Mouse (Mus musculus): ENCODE results near the gene Snx5.

Snx5 gene

DNA sequence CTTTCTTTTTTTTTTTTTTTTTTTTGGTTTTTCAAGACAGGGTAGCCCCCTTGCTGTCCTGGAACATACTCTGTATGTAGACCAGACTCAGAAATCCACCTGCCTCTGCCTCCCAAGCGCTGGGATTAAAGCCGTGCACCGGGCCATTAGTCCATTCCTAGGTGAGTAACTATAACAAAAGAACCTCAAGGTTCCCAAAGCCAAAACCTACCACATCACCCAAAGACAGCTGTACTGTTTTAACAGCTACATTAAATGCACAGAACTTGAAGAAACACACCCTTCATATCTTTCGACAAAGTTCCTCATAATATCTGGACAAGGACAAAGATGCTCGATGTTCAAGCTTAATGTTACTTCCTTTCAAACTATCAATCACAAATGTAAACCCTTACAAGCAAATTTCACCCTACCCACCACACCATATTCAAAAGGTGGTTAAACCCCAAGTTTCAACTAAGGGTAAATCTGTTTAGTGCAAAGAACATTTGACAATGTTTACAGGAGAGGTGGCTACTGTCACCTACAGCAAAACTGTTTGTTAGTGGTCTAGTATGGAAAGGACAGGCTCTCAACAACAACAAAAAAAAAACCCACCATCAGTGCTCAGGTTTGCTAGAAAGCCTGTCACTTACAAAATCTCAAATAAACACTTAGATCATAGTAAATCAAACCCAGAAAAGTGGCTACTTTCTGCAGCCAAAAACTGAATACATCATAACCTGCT, 3.5 kb downstream of the Snx5 start:
- no peak for DNase-seq (ENCODE audit: low read depth, low spot score)

DNA sequence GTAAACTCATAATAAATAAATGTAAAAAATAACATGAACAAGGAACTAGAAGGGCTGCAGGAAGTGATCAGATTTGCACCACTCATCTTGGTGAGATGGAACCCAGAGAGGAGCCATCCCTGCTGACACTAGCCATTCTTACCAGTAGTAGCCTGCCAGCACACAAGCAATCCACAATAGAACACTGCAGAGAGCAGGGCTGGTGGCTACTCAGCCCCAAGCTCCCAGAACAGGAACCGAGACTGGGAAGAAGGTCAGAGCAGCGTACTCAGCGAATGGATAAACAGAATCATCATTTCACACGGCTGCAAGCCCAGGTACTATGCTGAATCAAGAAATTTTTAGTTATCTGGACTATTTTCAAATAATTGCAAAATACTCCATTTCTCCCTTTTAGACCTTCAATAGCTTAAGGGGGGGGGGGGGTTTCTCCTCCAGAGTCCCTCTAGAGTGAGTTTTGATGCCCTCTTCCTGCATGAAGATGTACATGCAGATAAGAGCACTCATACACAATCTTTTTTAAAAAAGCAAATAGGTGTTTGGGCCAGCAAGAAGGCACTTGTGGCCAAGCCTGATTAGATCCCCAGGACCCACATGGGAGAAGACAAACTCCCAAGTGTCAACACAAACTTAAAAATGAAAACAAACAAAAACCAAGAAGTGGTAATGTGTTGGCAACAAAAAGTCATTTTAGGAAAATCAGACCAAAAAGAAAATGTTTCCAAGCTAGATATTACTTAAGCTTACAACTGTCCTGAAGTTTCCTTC, 4.6 kb downstream of the Snx5 start:
- no peak for DNase-seq (ENCODE audit: low read depth, low spot score)

DNA sequence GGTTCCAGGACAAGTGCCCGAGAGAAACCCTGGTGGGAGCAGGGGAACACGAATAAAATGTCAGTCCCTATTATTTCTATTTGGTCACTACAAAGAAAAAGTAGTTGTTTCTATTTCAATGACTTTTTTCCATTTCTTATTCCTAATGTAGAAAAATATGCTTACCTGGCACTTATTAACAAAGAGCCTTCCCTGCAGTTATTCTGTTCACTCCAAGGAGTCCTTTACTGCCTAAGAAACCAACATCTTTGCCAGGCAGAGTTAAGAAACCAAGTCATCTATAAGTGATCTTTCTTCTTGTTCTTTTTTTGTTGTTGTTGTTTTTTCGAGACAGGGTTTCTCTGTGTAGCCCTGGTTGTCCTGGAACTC, 5.6 kb downstream of the Snx5 start:
- DNase-seq (ENCODE audit: low read depth, low spot score) = no peak

DNA sequence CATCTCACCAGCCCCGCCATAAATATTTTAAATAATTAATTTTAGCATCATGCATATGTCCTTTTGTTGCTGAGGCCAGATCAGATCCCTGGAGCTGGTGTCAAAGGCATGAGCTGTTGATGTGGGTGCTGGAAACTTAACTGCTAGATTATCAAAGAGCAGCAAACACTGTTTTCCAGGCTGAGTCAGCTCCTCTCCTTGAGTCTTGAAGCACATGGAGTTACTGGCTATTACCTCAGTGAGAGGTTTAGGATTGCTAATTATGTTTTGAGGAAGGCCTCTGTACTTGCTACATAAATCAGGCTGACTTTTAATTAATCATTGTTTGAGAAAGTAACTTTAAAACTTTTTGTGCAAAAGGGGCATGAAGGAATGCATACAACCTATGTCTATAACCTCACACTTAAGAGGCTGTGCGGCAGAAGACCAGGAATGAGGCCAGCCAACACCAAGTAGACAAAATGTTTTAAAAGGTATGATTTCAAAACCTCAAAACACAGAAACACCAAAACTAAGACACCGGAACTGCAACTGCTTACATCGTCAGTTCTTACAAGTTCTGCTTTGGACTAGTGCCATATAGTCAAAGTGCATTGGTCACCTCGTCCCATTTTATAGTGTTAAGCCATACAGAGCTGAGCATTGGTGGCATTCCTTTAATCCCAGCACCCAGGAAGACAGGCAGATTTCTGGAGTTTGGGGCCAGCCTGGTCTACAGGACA, 6.1 kb downstream of the Snx5 start:
- no peak for DNase-seq (ENCODE audit: low read depth, low spot score)

DNA sequence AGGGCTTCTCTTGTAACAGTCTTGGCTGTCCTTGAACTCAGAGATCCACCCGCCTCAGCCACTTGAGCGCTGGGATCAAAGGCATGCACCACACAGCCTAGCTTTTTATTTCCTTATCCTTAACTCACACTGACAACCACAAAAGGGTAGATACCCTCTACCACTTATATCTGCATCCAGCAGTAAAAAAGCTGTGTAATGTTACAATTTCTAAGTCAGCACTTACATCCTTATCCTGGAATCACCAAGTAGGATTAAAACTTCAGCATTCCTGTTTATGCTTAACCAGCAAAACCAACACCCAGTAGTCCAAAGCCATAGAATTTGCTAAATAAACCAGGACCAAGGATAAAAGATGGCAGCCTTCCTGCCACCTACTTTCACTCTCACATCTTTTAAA, 7.9 kb downstream of the Snx5 start:
- no peak for DNase-seq (ENCODE audit: low read depth, low spot score)

DNA sequence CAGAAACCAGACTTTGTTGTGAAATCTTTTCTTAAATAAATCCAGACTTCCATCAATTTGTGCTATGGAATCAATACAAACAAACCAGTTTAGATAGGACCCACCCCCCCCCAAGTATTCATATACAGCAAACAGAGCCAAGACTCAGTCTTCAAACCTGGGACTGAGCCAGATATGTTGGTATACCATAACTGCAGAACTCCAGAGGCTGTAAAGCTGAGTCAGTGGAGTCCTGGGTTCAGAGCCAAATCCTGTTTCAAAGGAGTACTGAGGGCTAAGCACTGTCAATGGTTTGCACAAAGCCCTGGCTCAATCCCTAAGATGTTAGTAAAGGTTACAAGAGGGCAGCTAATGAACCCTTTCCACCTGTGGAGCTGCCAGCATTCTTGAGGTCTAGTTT, 20.6 kb downstream of the Snx5 start:
- no peak for DNase-seq (ENCODE audit: low read depth, low spot score)

DNA sequence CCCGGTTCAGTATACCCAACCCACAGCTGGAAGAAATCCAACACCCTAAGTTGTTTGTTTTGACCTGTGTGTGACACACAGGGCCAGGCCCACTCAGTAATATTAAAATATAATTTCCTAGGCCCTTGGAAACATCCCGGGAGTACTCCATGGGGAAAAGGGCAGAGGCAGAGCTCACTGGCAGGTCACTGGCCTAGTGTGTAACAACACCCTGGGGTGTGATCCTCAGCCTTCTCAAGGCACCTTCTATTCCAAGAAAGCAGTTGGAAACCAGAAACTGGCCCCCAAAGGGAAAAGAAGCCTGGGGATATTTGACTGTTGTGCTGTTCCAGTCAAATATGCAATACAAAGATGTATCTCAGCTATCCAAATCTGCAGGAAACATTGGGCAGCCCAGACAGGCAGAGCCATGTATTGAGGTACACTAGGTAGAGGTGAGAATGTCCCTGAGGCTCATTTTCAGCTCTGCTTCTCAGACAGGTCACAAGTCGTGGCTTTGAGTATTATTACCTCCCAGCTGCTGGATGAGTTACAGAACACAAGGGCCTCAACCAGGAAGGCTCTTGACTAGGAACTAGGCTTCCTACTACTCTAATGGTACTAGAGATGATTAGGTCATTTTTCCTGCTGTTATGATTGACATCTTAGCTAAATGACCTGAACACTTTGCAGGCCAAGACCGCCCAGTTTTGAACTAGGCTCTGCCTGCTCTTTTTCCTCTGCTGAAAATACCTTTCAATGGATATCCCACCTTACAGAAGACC, 21.9 kb downstream of the Snx5 start:
- DNase-seq (ENCODE audit: low read depth, low spot score) = no peak

DNA sequence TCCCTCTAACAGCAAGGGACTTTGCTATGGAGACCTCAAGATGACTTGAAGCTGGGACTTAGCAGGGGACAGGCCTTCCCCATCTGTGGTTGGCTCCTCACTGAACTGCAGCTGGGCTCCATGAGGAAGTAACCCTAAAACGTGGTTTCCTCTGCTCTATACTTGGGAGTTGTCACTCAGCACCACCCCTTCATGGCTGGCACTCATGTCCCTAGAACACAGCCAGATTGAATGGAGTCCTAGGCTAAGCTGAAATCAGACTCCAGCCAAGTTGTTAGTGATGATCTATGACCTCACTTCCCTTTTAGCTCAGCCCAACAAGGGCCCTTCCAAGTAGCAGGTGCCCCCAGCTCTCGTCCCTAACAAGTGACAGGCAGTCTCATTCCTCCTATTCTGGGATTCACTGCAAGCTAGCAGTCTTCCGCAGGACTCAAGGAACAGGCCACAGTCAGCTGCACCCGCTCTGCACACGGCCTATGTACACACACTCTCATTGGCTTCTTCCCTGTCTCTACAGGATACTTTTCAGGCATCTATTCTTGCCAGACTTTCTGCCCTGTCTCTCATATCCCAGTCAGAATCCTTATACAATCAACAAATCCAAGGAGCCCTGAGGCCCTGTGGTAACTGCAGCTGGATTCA, 23.2 kb downstream of the Snx5 start:
- DNase-seq (ENCODE audit: low read depth, low spot score) = no peak

DNA sequence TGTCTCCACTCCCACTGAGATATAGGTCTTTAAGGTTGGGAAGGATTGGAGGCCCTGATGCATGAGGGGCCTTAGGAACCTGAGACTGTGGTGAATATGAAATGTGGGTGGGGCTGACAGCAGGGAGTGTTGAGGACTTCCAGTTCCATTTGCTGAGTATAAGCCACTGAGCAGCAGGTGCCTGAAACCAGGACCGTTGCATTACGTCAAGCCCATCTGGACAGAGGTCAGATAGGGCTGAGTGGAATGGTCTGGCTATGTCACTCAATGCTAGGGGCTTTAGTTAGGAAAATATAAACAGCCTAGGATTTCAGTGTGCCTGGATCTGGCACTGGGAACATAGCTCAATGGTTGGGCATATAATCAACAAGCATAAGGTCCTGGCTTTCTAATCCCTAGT, 24.4 kb downstream of the Snx5 start:
- no peak for DNase-seq (ENCODE audit: low read depth, low spot score)

DNA sequence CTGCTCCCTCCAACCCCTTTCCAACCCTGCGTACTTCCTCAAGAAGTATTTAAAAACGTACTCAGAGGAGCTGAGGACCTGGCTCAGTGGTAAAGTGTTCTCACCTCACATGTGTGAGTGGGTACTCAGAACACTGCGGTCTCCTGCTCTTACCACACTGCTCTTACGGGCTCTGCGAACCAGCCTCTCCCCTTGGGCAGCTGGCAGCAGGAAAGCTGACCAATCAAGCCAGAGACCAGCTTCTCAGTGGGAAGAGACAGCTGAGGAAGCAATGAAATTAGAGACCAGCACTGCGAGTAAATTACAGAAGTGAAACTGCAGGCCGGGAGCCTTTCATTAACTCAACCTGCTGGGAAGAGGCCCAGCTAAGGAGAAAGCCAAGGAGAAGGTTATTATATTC, 25.2 kb downstream of the Snx5 start:
- no peak for DNase-seq (ENCODE audit: low read depth, low spot score)

DNA sequence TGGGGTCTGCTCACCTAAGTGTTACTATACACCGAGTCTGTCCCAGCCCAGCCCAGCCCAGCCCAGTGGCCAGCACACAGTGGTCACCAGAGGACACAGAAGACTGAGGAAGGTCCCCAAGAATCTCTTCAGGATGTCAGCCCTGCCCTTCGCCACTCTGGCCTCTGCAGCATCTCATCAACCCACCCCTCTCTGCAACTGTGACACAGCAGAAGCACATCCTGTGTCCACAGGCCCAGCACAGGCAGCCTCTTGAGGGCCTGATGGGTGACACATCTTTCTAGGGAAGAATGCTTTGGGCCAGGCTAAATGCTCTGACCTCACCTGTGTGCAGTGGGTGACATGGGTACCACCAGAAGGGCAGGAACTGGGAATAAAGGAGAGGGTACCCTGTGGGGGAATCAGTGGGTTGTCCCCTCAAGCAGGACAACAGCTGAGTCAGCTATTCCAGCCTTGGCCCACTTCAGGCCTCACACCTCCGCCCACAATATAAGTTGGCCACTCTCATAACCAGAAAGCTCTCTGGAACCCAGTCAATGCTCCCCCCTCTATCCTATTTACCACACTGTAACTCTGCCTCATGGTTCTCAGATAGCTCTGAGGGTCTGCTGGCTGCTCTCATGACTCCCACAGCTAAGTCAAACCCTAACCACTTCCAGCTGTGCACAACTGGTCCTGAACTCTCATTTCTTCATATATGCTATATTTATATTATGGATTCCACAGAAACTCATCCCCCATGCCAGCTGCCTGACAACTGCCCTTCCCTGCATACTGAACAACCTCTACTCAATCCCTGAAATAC, 30.4 kb downstream of the Snx5 start:
- DNase-seq (ENCODE audit: low read depth, low spot score) = no peak

DNA sequence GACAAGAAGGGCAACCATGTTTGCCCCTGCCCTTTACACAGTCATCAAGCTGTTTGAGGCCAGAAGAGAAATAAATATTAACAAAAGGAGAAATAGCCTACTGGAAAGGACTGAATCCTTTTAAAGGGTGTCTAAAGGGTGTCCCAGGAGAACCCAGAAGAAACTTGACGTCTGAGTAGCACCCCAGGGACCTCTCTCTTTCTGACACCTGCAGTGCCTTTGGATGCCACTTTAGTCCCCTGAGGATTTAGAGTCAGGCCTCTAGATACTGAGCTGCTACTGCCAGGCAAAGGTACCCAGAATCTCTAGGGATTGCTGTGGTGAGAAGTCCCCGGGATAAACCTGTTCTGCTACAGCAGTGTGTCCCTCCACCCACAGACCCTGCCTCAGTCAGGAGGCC, 31.4 kb downstream of the Snx5 start:
- DNase-seq (ENCODE audit: low read depth, low spot score) = no peak

DNA sequence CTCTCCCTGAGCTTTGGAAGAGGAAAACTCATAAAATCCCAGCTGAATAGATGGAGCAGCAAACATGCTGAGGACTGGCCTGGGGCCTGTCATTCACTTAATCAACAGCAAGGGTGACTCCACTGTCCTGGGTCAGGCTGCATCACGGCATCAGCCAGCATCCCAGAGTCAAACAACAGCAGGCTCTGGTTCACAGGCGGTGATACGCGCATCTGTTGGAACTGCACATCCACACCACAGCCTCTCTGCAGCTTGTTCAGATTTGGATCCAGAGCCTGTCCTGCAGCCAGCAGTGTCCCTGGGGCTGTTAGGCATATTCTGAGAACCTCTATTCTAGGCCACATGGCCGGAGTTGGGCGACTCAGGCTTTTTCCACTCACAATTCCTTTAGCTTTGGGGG, 32.4 kb downstream of the Snx5 start:
- no peak for DNase-seq (ENCODE audit: low read depth, low spot score)

DNA sequence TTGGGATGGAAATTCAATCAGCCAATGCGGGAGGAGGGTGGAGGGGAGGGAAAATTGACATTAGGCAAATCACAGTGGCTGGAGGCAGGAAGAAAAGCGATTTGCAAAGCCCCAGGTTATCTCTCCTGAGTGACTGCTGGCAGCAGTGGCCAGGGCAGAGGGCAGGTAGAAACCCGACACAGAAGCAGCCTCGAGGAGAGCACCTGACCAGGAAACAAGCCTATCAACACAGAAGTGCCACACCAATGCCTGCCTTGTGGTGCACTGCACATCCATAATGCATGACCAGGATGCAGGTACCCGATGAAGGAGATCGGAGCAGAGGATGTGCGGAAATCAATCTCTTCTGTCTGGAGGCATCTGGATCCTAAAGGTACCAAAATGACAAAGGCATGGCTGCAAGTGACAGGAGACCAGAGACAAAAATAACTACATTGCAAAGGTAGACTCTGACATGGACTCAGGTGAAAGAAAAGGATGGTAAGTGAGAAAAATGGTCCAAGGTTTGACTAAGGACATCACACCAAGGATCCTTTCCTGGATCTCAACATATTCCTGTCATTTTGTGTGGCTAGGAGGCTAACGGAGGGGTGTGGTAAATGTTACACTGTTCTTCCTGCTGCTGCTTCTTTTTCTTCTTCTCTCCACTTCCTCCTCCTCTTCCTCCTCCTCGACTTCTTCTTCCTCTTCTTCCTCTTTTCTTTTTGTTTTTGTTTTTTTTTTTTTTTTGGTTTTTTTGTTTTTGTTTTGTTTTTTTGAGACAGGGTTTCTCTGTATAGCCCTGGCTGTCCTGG, 33.7 kb downstream of the Snx5 start:
- DNase-seq (ENCODE audit: low read depth, low spot score) = no peak

DNA sequence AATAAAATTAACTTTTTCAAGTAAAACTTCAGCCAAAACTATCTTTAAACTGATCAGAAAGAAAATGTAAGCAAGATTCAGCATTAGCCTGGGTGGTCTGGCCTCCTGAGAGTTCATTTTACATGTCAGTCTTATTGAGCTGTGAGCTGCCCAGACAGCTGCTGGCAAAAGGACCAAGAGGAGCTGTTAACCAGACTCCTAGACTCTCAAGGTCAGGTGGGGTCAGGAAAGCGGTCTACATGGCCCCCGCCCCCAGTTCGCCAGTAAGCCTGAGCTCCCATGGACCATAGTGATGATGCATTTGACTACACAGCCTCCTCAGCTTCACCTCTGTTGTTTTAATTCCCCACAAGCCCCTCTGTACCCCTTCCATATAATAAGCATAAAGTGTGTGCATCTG, 34.9 kb downstream of the Snx5 start:
- DNase-seq (ENCODE audit: low read depth, low spot score) = no peak

DNA sequence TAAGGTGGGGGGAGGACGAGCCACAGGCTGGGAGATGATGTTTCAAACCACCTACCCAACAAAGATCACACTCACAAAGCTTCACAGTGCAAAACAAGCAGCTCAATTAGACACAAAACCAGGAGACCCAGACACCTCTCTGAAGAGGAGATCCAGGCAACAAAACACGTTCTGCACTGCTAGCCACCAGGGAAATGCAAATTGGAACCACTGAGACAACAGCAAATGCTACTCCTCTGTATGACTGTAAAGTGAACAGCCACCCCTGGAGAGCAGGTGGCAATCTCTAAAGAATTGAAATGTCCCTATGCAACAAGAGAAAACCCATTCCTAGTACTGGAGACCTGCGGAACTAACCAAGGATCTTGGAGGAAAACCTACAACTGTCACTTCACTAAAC, 37.2 kb downstream of the Snx5 start:
- DNase-seq (ENCODE audit: low read depth, low spot score) = no peak

DNA sequence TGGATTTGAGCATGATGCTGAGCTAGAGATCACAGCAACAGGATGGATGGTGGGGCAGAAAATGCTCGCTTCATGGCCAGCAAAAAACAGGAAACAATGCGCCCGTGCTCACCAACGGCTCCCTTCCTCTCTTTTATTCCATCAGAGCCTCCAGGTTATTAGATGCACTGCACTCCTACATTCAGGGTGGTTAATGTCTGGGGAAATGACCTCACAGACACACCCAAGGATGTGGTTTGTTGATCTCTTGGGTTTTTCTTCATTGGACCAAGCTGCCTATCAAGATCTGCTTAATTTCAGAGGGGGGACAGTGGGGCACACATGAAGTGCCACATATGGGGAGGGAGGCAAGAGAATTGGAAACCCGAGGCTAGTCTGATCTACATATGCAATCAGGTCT, 39.6 kb downstream of the Snx5 start:
- no peak for DNase-seq (ENCODE audit: low read depth, low spot score)

DNA sequence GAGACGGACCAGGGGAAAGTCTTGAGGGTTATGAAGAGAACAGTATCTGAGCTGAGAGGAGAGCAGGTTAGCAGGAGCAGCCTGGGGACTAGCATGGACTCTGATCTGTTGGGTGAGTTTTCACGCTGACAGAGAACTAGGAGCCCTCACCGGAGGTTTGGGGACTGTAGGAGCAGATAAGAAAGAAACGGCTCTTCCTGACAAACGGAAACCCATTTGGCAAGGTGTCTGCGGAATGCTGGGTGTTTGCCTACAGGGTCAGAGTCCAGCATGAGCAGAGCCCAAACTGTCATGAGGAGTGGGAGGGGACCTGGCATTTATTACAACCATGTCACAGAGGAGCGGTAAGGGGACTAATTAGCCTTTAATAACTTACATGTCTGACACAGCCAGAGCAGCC, 40.2 kb downstream of the Snx5 start:
- no peak for DNase-seq (ENCODE audit: low read depth, low spot score)

DNA sequence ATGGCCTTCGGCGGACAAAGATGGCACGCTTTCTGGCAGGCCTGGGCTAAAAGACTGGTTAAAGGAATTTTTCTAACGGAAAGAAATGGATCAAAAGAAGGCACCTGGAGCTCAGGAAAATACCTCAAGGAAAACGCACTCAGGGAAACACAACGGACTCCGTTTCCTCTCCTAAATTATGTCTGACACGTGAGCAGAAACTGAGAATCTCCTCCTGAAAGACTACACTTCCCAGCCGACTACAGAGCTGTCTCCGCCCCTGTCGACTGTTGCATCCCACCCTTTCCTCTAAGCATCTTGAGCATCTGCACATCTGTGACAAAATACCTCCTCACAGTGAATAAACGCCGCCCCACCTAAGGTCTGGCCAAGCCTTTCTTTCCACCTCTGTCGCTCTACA, 41.1 kb downstream of the Snx5 start:
- no peak for DNase-seq (ENCODE audit: low read depth, low spot score)
